Mouse (Mus musculus): ENCODE results near the gene Olfr39. TPM values are rescaled to one million over a fixed set of nuclear protein-coding genes. Genes with fewer than 3 reads are reported as not detected.
"Not testable (repeated sequence)": the region's sequence is repeated elsewhere in the genome, so short reads cannot be mapped to it uniquely, and the experiment has no call there.

The Olfr39 gene
- polyA plus RNA-seq (2016; fragmentation: Nextera tagmentation; extraction: Ambion mirVana) = not detected in 2 replicates

- no peaks in the 10 kb centered on the region for H3K4me1 ChIP-seq
- WGBS = 85% methylated on average over 1 of the region's 1 CpGs
- no peak within 1 kb of the TSS for H3K27ac ChIP-seq
- no peak for DNase-seq (ENCODE audit: low spot score)
- H3K4me3 ChIP-seq = no peak within 1 kb of the TSS
- no peaks in the 10 kb centered on the region for H3K9me3 ChIP-seq (replicated peaks)
- no peaks in the 10 kb centered on the region for H3K27me3 ChIP-seq (ENCODE audit: low read depth, poor library complexity, severe bottlenecking)
- no peaks in the 10 kb centered on the region for H3K36me3 ChIP-seq
Observed at GRCm38 (mm10) chr9:20282051-20282450, at the start of gene Olfr39. Gene Olfr39, plus strand, starts transcription at chr9:20282351.

- H3K27me3 ChIP-seq (ENCODE audit: low read depth, poor library complexity, severe bottlenecking) = no peaks in the 10 kb centered on the region
- no peak within 1 kb of the TSS for H3K27ac ChIP-seq
- H3K36me3 ChIP-seq = no peaks in the 10 kb centered on the region
- H3K4me1 ChIP-seq = no peaks in the 10 kb centered on the region
- no peak for DNase-seq (ENCODE audit: low spot score)
- no peak within 1 kb of the TSS for H3K4me3 ChIP-seq
- no peaks in the 10 kb centered on the region for H3K9me3 ChIP-seq (replicated peaks)
Observed at GRCm38 (mm10) chr9:20236819-20237218, 45.3 kb upstream of the Olfr39 start, which contains the start of gene Olfr872. Gene Olfr872, plus strand, starts transcription at chr9:20237119.

DNA sequence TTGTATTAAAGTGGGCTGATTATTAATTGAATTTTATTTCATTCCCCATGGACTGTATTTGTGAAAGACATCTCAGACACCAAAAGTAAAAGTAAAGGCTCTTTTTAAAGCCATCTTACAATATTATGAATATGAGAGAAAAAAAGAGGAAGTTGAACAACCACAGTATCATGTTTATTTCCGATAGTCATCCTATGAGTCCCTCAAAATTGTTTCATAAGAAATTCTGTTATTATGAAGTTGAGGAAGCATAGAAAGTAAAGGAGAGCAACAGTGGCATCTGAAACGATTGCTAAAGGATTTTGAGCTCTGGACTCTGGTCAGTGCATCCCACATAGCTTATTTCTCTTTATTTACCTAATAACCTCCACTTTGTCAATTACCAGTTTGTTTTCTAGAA, 44.8 kb upstream of the Olfr39 start:
- no peaks in the 10 kb centered on the region for H3K9me3 ChIP-seq (replicated peaks)
- no peak overlapping the region for H3K27ac ChIP-seq
- 77% methylated on average over 2 of the region's 2 CpGs for WGBS
- H3K27me3 ChIP-seq (ENCODE audit: low read depth, poor library complexity, severe bottlenecking) = no peaks in the 10 kb centered on the region
- no peaks in the 10 kb centered on the region for H3K4me1 ChIP-seq
- no peaks in the 10 kb centered on the region for H3K36me3 ChIP-seq
- no peak for DNase-seq (ENCODE audit: low spot score)
- H3K4me3 ChIP-seq = no peak overlapping the region

- not testable (repeated sequence) for H3K4me3 ChIP-seq; DNase-seq (ENCODE audit: low spot score); H3K9me3 ChIP-seq (replicated peaks); H3K36me3 ChIP-seq; H3K27ac ChIP-seq; H3K4me1 ChIP-seq; H3K27me3 ChIP-seq (ENCODE audit: low read depth, poor library complexity, severe bottlenecking)
- WGBS = 86% methylated on average over 5 of the region's 5 CpGs
Observed at GRCm38 (mm10) chr9:20295562-20295961, 13.4 kb downstream of the Olfr39 start.

DNA sequence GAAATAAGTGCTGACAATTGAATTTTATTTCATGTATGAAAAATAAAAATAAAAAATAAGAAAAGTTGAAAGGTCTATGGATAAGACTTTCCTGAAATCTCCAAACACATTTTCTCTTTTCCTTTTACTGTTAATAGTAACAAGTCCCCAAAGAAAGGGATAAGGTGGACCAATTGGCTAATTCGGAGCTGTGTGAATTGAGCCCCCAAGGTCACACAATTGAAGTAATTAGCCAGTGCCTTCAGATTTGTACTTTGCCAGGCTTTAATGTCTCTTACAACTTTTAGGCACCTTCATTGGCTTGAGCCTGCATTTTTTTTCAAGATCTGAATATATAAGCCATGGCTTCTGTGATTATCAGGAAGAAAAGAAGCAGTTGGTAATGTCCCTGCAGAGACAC, 16.1 kb downstream of the Olfr39 start, which contains the start of gene Olfr873:
Gene Olfr873 (plus strand): TSS at position 301 of the 400 bp plus-strand sequence.
- Histone ChIP-seq H3K9me3 (replicated peaks) (no peaks in the 10 kb centered on the region), H3K4me1 (no peaks in the 10 kb centered on the region), H3K27me3 (ENCODE audit: low read depth, poor library complexity, severe bottlenecking) (no peaks in the 10 kb centered on the region), H3K4me3 (no peak within 1 kb of the TSS), H3K27ac (no peak within 1 kb of the TSS), H3K36me3 (no peaks in the 10 kb centered on the region)
- DNase-seq (ENCODE audit: low spot score) = no peak
- WGBS = 76% methylated on average over 1 of the region's 1 CpGs

- H3K9me3 ChIP-seq (replicated peaks) = no peaks in the 10 kb centered on the region
- H3K4me3 ChIP-seq = no peak within 1 kb of the TSS
- no peaks in the 10 kb centered on the region for H3K27me3 ChIP-seq (ENCODE audit: low read depth, poor library complexity, severe bottlenecking)
- no peak for DNase-seq (ENCODE audit: low spot score)
- H3K27ac ChIP-seq = no peak within 1 kb of the TSS
- no peaks in the 10 kb centered on the region for H3K36me3 ChIP-seq
- no peaks in the 10 kb centered on the region for H3K4me1 ChIP-seq
Observed at GRCm38 (mm10) chr9:20335994-20336393, 53.8 kb downstream of the Olfr39 start, which contains the start of gene Olfr18. Gene Olfr18, minus strand, starts transcription at chr9:20336094.

Other genes starting within 250 kb of the Olfr39 start
- not detected in 2 replicates for gene Olfr867, start 224.8 kb upstream of the Olfr39 start, polyA plus RNA-seq (2016; fragmentation: Nextera tagmentation; extraction: Ambion mirVana)
- not detected in 2 replicates for gene Olfr868, start 183.7 kb upstream of the Olfr39 start, polyA plus RNA-seq (2016; fragmentation: Nextera tagmentation; extraction: Ambion mirVana)
- gene Olfr869, start 153.3 kb upstream of the Olfr39 start, polyA plus RNA-seq (2016; fragmentation: Nextera tagmentation; extraction: Ambion mirVana) = not detected in 2 replicates
- gene Olfr870, start 108.3 kb upstream of the Olfr39 start, polyA plus RNA-seq (2016; fragmentation: Nextera tagmentation; extraction: Ambion mirVana) = not detected in 2 replicates
- gene Olfr871, start 70.1 kb upstream of the Olfr39 start, polyA plus RNA-seq (2016; fragmentation: Nextera tagmentation; extraction: Ambion mirVana) = not detected in 2 replicates
- not detected in 2 replicates for gene Olfr872, start 45.2 kb upstream of the Olfr39 start, polyA plus RNA-seq (2016; fragmentation: Nextera tagmentation; extraction: Ambion mirVana)
- not detected in 2 replicates for gene Olfr873, start 16.2 kb downstream of the Olfr39 start, polyA plus RNA-seq (2016; fragmentation: Nextera tagmentation; extraction: Ambion mirVana)
- gene Olfr18, start 53.7 kb downstream of the Olfr39 start, polyA plus RNA-seq (2016; fragmentation: Nextera tagmentation; extraction: Ambion mirVana) = not detected in 2 replicates
- 27.8 and 29.5 TPM in 2 replicates for gene Zfp560, start 102.8 kb downstream of the Olfr39 start, polyA plus RNA-seq (2016; fragmentation: Nextera tagmentation; extraction: Ambion mirVana)
- gene Zfp26, start 177.8 kb downstream of the Olfr39 start, polyA plus RNA-seq (2016; fragmentation: Nextera tagmentation; extraction: Ambion mirVana) = 21.1 and 26.7 TPM in 2 replicates
- 17.7 and 23.6 TPM in 2 replicates for gene Zfp426, start 210.4 kb downstream of the Olfr39 start, polyA plus RNA-seq (2016; fragmentation: Nextera tagmentation; extraction: Ambion mirVana)
- 128 and 162 TPM in 2 replicates for gene Zfp266, start 239.1 kb downstream of the Olfr39 start, polyA plus RNA-seq (2016; fragmentation: Nextera tagmentation; extraction: Ambion mirVana)

Data from limb, embryonic 10.5 days (tissue).